Mouse (Mus musculus) spleen, adult 18-20 months (tissue): Measurements from ENCODE around the gene Tox2.
A peak's percentile ranks its signal among the peaks of the same experiment; 100 is the strongest.

Experiments
- DNase-seq, 2 experiments: peaks; one replicate each; pipeline ENCODE4 v3.0.0; 2022; ENCODE audit warnings: mixed read lengths in 2 of 2

Gene Tox2

DNA sequence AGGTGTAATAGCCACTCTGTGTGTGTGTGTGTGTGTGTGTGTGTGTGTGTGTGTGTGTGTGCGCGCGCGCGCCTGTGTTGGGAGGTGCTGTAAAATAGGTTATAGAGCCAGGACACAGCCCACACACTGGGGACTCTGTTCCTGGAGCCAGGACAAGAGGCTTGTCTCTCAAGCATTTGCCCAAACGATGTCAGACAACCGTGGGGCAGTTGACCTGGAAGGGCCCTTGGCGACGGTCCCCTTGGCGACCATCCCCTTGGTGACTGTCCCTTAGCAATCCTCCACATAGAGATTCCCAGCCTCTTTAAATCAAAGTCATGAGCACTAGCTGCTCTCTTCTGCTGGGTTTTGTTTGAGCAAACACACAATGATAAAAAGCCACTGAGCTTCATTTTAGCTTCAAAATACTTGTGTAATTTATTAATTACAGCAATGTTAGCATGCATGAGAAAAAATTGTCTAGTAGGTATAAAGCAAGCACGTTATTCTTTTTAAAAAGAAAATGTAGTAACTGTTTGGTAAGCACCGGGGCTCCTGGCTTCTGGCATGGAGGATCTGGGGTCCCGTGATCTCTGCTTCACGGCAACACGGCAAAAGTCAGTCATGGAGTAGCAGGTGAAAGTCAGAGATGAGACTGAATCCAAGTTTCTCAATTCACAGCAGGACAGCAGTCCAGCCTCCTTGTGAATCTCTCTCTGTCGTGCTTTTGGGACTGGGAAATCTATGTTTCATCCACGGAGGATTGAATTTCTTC is 3.0 kb downstream of the Tox2 start:
- no peak for DNase-seq

DNA sequence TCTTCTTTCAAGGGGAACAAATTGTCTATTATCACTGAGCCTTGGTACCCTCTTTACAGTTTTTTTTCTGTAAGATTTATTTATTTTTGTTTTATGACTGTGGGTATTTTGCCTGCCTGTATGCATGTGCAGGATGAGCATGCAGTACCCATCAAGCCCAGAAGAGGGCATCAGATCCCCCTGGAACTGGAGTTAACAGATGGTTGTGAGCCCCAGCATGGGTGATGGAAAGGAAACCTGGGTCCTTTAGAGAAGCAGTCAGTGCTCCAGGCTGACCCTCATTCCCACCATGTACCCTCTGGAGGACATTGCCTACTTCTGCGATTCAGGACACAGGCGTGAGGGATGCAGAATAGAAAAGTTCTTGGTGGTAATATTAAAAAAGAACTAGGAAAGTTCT is 4.4 kb downstream of the Tox2 start:
- DNase-seq, result no peak

DNA sequence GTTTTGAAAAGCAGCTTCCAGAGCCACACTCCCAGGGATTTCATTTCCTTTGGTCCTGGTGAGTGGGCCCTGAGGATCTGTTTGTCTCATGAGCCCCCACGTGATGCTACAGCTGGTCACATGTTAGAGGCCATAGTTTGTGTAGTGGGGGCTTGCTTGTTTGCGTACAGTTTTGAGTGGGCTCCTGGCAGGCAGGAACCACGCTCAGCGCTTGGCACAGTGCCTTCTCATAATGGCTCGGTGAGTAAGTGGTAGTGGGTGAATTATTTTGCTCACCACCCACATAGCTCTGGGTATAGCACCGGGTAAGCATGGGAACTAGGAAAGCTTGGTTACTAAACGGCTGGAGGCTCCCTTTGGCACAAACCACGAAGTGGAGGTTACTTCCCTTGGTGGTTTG is 6.2 kb downstream of the Tox2 start:
- no peak for DNase-seq

DNA sequence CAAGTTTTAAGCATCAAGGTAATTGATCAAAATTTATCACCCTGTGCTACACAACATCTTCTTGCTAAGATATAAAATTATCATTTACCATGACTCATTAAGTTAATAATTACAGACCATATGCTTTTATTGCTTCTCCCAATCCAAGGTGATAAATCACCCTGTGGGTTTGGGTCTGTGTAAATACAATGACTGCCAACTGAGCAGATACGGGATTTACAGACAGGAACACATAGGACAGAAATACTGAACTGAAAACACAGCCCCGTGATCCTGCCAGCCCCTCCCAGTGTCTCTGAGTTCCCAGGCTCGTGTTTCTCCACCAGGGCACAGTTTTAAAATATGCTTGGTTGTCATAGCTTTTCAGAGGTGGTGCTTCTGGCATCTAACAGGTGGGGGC is 10.2 kb downstream of the Tox2 start:
- no peak for DNase-seq

DNA sequence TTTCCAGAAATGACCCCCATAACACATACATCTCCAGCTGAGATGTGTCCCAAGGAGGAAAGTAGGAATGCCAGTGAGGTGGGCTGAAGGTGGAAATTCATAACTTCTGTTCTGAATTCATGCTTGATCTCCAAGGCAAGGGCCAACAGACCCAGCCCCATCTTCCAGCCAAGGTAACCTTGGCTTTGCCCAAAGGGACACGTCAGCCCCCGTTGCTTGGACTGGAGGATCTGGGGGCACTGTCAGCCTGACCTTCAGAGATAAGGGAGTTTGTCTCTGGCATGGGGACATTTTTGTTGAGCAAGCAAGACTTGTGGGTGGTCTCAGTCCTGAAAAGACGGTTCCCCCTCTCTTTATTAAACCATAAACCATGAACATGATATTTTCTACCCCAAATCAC is 15.2 kb downstream of the Tox2 start:
- DNase-seq, result no peak

DNA sequence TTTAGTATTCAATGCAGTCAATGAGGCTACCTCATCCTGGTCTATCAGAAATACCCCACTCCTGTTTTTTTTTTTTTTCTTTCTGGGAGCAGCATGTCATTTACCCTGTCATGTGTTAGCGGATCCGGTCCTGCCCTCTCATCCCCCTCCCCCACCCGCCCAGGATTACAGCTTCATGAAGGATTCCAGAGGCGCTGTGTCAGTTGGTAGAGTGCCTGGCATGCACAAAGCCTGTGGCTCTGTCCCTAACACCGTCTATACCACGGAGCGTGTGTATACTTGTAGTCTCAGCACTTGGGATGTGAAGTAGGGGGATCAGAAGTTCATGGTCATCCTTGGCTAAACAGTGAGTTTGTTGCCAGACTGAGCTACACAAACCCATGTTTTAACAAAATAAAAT is 15.6 kb downstream of the Tox2 start:
- no peak for DNase-seq

DNA sequence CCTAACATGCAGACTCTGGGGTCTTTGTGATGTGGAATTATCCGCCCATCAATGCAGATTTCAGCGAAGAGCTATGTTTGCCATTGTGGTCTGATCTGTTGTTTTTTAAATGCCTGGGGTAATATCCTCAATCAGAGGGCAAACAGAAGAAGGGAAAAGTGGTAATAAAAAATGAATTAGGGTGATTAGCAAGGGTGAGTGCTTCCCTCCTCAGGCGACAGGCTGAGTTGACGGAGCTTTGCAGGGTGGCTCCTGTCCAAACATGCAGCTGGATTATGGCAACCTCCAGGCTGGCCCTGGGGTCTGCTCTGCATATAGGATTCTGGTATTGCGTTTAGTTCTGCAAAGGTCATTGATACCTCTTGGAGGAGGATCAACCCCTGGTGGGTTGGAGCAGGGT is 16.5 kb downstream of the Tox2 start:
- DNase-seq, result no peak

DNA sequence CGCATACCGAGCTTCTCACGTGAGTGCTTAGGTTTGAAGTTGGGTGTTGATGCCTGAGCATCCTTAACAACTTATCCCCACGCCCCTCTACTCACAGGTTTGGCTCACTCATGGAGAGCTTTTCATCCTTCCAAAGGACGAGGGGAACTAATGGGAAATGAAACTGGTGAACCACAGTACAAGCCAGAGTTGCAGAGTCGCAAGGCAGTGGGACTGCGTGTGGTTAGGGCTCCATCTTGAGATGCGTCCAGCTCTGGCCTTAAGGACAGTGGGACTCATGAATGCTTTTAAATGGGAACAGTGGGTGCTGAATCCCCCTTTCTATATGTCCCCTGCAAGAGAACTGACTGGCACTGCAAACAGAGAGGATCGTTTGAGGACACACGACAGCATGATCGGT is 17.8 kb downstream of the Tox2 start:
- DNase-seq, result no peak

DNA sequence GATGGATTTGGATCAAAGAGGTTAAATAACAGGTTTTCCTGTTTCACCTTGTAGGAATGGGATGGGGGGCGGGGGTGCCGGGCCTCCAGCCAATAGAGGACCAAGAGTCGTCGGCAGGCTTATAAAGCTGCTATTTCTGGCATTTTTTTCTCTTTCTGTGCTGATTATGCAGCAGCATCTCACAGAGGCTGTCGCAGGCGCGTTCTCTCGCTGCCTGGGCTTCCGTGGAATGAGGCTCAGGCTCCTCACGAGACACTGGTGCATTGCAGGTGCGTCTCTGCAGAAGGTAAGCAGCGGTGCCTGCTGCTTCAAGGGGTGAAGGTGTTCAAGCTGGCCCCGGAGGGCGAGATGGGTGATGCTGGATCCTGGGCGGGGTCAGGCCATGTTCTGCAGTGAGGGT is 22.4 kb downstream of the Tox2 start:
- DNase-seq, result no peak

DNA sequence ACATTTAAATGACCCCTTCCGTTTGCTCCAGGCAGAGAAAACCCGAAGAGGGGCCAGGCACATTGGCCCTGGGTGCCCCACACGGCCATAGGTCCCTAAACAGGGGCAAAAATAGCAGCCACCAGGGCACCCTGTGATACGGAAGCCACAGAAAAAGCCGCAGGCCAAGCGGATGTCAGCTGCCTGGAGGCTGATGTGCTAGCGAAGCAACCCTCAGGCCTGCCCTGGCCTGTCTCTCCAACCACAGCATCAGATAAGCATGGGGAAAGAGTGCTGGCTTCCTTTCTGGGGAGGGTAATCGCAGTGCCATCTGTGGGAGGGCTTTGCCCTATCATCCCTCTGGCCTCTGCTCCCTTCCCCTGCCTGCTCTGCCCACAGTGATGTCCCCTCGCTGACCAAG is 26.1 kb downstream of the Tox2 start:
- DNase-seq, result peak; percentile 22 to 32

DNA sequence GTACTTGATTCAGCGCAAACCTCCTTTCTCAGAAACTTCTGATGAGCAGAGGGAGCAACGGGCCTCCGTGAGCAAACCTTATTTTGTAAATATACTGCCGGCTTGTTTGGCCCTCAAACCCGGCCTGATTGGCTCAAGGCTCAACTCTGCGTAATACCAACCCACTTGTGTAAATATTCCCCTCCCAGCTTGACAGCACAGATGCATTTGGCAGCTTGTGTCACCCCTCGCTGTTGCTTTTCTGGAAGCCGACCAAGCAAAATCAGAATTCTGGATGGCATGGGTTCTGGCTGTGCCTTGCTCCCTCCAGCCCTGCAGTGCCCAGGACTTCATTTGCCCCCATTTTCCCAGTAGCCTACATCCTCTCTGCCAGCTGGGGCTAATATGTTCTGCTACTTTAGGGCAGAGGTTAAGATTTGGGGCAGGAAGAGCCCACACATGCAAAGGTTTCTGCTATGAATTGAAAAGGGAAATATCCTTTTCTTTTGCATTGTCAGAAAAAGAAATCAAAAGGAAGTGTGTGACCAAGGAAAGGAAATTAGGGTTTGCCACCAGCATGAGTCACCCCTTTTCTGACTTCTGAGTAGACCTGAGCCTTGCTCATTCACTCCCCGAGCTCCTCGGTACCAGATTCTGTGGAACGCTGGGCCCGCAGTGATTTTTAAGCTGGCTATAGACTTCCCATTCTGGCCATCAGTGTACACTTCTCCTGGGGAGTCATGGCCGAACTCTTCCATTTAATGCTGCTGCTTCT is 29.0 kb downstream of the Tox2 start:
- no peak for DNase-seq

DNA sequence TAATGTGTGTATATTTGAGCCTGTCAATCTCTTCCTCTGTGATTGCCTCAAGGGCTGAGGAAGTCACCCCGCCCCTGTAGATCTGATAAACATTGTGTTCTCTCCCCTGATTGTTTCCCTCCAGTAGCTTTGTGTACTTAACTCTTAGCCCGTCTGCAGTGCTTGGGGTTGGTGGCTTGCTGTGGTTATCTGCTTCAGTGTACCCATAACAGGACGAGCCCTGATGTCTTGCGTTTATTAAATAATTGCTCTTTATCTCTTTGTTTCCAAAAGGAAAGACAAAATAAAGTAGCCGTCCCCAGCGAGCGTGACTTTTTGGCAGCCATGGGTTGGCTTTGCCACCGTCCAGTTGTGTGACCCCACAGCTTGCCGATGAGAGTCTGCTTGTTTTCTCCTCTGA is 30.7 kb downstream of the Tox2 start:
- no peak for DNase-seq

DNA sequence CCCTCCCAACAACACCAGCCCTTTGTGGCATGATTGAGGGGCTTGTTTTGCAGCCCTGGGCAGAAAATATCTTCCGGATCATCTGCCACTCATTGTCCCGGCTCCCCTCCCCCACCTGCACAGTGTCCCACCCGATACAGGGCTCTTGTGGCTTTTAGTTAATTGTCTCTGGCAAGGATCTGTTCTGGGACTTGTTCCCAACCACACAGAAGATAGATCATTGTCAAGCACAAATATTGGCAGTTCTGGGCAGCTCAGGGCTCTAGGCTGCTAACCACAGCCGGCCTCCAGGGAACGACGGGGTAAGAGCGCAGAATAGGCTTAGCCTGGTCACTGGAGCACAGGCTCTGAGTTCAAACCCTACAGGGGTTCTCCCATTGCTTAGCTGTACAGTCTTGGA is 33.1 kb downstream of the Tox2 start:
- no peak for DNase-seq

DNA sequence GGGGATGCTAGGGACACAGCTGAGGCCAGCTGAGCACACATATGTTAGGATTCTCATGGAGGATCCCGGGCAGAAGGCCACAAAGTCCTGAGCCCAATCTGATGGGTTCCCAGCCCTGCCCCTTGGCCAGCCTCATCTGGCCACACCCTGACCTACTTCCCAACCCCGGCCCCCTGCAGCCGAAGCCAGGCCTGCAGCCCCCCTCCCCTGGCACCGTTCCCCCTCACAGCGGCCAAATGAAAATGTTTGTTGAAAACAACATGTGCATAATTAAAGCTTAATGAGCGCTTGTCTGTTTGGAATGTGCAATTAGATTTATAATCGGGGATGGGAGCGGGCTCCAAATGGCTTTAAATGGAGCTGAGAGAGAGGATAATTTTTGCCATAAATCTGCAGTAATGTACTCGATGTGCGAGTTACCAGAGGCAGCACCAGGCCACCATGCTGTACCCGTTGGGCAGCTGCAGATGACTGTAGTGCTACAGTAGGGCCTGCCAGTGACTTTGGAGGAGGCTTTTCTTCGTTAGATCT is 35.1 kb downstream of the Tox2 start:
- DNase-seq, result no peak

DNA sequence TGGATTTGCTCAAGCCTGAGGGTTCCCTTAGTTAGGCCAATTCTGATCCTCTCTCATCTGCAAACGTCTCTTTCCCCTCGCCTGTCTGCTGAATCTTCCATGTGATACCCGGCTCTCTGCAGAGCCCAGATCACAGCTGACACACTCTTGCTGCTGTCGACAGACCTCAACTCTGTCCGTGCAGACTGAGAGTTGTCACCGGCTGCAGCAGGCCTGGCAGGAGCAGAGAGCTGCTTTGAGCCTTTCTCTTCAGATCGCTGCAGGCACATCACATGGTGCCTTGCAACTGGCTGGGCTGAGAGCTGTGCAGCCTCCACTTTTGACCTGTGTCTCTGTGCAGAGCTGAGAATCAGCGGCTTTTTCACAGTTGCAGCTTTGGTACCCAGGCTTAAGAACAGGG is 37.0 kb downstream of the Tox2 start:
- DNase-seq, result no peak

DNA sequence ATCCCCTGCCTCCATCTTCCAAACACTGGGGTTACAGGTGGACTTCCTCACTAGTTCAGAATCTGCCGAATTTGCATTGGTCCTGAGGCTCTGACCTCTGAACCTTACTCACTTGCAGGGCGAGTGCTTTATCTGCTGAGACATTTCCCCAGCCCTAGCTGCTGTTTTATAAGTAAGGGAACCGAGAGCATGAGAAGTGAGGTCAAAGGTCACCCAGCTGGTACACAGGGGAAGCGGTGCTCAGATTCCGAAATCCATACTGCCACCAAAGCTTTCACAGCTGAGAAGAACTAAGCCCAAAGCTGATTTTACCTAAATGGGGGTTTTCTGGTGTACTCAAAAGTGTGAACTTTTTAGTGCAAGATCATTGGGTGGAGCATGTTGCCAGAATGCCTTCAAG is 38.9 kb downstream of the Tox2 start:
- no peak for DNase-seq

DNA sequence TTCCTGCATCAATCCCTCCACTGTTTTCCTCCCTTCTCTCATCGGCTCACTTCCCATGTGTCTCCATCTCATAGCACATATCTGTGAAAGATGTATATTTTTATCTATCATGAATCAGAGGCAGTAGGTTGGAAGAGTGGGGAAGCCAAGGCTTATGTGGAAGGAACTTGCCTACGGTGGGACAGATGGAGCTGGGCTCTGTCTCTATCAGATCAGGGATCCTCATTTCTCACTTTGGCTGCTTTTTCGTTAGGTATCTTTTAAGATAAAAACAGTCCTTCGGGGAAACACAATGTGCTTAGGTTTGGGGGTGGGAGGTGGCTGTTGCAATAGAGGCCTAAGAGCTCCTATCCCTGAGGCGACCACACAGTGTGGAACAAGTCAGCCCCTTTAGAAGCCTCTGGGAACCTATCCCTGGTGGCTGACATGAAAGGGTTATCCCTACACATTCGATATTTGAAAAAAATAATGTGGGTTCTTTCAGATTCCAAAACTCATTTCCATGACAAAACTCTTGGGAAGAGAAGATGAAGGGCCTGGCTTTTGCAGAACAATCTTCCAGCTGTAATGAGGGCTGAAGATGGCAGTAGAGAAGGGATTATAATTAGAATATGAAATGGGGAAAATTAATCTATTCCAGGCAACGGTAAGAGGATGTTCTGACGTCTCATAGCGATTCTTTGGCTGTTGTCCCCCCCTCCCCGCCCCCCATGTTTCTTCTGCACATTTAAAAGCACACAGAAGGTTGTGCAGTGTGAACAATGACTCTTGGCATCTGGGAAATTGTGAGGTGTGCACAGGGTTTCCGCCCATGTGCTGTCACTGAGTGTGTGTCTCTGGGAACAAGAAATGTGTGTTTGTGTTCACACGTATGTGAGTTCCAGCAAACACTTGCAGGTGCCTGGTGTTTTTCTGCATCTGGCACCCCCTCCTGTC is 41.3 kb downstream of the Tox2 start:
- no peak for DNase-seq

DNA sequence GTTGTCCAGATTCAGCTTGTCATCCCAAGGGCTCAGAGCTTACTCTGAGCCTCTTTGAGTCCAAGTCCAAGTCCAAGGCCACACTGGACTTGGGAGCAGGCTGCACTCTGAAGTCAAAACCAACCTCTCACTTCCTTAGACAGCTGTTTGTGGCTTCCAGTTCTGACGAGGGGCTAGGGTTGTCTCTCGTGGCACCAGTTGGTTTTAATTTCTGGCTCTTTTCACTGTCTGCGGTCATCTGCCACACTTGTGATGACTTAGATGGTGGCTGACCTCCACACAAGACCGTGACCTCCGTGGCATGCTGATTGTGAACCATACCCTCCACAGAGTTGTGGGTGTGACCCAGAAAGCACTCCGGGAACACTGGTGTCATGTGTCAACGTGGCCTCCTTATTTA is 46.0 kb downstream of the Tox2 start:
- DNase-seq, result no peak

DNA sequence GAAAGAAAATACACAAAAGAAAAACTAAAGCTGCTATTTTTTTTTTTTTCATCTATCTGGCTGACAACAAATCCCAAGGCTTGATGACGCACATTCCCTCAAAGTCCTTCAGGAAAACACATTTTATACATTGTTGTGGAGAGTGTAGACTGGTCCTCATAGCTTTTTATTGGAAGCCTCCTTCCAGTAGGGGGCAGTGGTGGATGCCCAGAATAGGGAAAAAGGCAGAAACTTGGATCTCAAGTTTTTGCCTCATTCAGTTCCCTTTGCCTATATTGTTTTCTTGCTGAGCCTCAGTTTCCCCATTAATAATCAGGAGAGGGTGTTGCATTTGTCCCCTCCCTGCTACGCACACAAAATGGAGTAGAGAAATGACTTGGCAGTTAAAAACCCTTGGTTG is 49.7 kb downstream of the Tox2 start:
- DNase-seq, result no peak

DNA sequence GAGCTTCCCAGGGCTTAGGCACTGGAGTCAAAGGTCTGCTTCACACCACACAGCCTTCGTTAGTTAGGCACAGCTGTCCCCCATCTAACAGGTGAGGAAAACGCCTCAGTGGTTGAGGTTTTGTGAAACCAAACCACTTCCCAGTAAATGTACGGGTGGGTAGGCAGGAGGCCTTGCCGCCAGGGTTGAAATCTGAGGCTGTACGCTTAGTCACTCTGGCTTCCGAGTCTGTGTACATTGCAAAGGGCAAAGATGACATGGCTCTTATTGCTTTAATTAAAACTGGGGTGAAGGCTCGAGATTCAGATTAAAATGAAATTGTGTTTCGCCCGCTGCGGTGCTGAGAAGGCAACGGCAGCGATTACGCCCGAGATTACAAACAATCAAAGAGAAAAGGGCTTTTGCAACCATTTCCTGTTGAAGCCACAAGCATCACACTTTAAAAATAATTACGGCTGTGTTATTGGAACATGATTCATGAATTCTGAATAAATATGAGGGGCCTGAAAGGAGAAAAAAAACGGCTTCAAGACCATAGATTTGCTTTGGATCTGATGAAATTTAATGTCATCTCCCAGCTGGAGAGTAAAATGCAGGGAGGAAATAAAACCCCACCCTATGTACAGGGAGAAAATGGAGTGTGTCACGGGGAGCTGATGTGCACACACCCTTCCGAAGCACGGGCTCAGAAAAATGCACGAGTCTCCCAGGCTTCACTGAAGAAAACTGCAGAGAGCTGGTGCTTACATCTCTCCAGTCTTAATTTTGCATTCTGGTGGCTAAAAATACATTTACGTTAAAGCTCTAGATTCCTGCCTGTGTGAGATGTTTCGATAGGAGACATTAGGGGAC is 50.5 kb downstream of the Tox2 start:
- DNase-seq, result peak in 1 of 2 experiments; percentile 16

DNA sequence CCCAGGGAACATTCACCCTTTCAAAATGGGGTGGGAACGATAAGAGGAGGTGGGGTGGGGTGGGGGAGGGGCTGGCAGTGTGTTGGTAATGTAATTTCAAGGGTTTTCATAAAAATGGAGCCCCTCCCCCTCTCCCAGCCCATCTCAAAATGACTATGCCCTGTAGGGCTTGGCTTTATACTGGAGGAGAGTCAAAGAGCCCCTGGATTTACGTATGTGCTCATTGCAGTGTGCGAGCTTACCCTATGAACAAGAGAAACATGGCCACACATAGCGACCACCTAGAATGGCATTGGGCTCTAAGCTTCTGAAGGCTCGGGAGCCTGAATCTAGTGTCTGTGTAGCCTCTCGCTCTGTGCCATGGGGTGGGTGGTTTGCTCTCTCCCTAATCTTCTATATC is 51.3 kb downstream of the Tox2 start:
- DNase-seq, result no peak

DNA sequence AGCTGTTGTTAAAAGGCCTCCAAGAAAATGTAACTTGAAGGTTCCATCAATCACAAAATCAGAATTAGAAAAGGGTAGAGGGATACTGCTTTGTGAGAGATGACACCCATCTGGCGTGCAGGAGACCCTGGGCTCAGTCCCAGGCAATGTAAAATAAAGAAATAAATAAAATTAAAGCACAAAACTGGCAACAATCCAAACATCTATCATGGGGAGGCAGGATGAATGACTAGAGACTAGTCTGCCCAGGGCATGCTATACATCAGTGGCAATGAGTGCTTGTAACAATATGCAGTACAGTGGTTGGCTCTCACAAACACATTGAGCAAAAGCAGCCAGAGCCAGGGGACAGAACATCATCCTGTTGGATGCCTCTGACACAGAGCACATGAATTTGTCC is 53.8 kb downstream of the Tox2 start:
- DNase-seq, result no peak
